Mouse (Mus musculus) erythroblast, embryonic 14.5 days (primary cell): ENCODE measurements around the gene Mtcl1.

Experiments
- GATA1 ChIP-seq: IDR thresholded peaks from 2 replicates; pipeline ENCODE4 v1.6.1; 2012; ENCODE audit warnings: low read length, inconsistent platforms, mixed read lengths
- TAL1 ChIP-seq: IDR thresholded peaks from 3 replicates; pipeline ENCODE4 v1.6.1; 2012; ENCODE audit warnings: low read length, inconsistent platforms, mixed read lengths

DNA sequence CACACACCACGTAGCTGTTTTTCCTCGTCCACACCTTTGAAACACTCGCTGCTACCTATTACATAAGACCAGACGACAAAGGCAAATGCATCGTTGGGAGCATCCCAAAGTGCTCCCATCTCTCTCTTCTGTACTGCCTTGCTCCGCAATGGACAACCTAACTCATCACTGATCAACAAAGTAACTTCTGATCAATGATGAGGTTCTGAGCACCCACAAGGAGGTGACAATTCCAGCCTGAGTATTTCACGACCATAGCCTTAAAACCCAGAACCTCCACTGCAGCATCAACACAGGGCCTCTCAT, 2.6 kb downstream of the Mtcl1 start:
- TF ChIP-seq TAL1 (no peak), GATA1 (no peak)
